17 mouse cellular contexts compared by ENCODE assay signal in genomic region chr7:51268743-51269142, GRCm38 (mm10).
"Had no signal": no experiment of that assay in that cellular context is flagged by ENCODE, and none has a peak within 500 bp of the region (broad histone marks: within the 10 kb centered on the region; RNA-seq: fewer than 3 reads in every experiment).

No protein-coding gene starts in this region.

- H3K9me3 ChIP-seq: limb, embryonic 15.5 days; liver, embryonic 13.5 days; lung, embryonic 15.5 days; midbrain, embryonic 12.5 days; neural tube, embryonic 13.5 days had no signal

- ATAC-seq: liver, postnatal 0 days; midbrain, embryonic 16.5 days had no signal

- H3K36me3 ChIP-seq: limb, embryonic 15.5 days; liver, embryonic 13.5 days; lung, embryonic 15.5 days; midbrain, embryonic 12.5 days; neural tube, embryonic 13.5 days had no signal

- H3K9ac ChIP-seq: limb, embryonic 15.5 days; liver, embryonic 13.5 days; liver, postnatal 0 days; lung, embryonic 15.5 days; midbrain, embryonic 12.5 days; neural tube, embryonic 13.5 days had no signal

- H3K27me3 ChIP-seq: limb, embryonic 15.5 days; liver, embryonic 13.5 days; lung, embryonic 15.5 days; megakaryocyte, embryonic 14.5 days; midbrain, embryonic 12.5 days; neural tube, embryonic 13.5 days had no signal

- H3K4me2 ChIP-seq: limb, embryonic 15.5 days; liver, embryonic 13.5 days; lung, embryonic 15.5 days; midbrain, embryonic 12.5 days; neural tube, embryonic 13.5 days had no signal

- DNase-seq: kidney, postnatal 14 days; liver, embryonic 13.5 days; liver, postnatal 0 days; lung, postnatal 14 days; right cerebral cortex, adult 18-20 months; right cerebral cortex, postnatal 25 days; thymus, adult 18-20 months; thymus, postnatal 25 days had no signal

- H3K27ac ChIP-seq: left cerebral cortex, adult 2 months; limb, embryonic 15.5 days; liver, embryonic 13.5 days; lung, embryonic 15.5 days; macrophage; midbrain, embryonic 12.5 days; neural tube, embryonic 13.5 days; stomach, postnatal 0 days had no signal

- H3K4me1 ChIP-seq: limb, embryonic 15.5 days; liver, embryonic 13.5 days; lung, embryonic 15.5 days; megakaryocyte, embryonic 14.5 days; midbrain, embryonic 12.5 days; neural tube, embryonic 13.5 days had no signal

- H3K4me3 ChIP-seq: left cerebral cortex, adult 2 months; limb, embryonic 15.5 days; liver, embryonic 13.5 days; lung, embryonic 15.5 days; megakaryocyte, embryonic 14.5 days; midbrain, embryonic 12.5 days; neural tube, embryonic 13.5 days had no signal
